Mouse (Mus musculus) telencephalon, adult 2 months (tissue): ENCODE data around the gene Spink4.

ENCODE experiments used
- DNase-seq: peaks from one replicate; pipeline ENCODE4 v3.0.0-alpha.2; 2011; ENCODE audit warnings: low read depth, low spot score

Gene Spink4

DNA sequence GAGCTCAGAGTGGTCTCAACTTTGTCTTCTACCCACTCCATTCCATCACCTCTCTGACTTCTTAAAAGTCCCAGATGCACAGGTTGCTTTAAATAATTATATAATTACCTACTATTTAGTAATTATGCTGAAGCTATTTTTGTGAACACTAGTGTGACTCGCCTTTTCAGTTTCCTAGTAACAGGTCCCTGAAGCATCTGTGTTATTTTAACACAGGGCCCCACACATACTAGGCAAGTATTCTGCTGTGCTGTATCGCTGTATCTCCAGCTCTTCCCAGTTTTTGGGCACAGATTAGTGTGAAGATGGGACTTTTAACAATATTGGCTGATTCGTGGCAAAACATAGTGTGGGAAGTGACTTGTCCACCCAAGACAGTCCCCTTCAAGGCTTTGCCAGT lies 43.7 kb downstream of the Spink4 start:
- DNase-seq: peak; percentile 44

DNA sequence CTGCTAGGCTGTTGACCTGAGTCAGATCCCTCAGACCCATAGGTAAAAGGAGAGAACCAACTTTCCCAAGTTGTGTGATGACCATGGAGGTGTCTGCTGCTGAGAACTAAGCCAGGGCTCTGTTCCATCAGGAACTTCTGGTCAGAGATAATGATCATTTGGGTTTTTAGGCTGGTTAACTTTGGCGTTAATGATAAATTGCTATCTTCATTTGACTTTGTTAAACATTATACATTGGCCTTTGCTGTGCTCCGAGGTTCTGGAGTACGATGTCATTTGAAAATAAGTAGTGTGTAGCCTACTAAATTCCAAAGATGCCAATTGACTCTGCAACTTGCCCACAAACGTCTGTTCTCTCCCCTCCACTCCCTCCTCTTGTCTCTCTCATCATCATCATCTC lies 49.3 kb downstream of the Spink4 start:
- DNase-seq: no peak

DNA sequence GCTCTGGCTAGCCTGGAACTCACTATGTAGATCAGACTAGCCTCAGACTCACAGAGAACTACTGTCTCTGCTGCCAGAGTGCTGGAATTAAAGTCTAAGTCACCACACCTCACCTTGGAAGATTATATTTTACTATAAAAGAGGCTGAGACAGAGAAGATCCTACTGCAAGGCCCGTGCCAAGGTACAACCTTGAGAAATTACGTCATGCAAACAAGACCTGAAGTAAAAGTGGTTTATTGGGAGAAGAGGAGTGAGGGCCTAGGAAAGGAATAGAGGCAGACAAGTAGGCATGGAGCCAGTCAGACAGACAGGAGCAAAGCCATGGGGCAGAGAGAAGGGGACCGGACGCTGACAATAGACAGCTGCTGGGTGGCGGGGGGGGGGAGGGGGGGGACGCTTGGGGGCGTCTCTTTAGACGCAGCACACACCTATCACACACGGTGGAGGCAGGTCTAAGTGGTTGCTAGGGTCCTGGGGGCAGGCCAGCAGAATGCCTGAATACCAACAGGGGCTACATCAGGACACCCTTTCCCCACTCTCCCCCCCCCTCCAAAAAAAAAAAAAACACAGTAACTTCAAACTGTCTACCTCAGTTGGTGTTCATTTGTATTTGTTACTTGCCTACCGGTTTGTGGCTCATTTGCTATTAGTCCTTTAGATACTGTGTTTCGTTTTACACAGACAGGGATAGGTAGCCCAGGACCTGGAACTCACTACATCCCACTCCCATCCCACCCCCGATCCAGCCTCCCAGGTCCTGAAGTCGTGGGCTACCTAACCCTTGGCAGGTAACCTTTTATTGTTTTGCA lies 50.1 kb downstream of the Spink4 start:
- no peak for DNase-seq

DNA sequence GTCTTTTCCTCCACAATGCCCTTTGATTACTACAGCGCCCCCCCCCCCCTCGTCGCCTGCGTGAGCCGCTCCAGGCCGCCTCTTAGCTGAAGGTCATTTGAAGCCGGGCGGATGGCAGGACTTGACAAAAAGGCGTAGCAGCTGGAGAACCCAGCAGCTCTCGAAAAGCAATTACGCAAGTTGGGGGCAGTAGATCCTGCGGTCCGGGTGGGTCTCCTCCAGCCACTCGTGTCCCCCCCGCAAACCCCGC lies 50.7 kb downstream of the Spink4 start:
- no peak for DNase-seq

DNA sequence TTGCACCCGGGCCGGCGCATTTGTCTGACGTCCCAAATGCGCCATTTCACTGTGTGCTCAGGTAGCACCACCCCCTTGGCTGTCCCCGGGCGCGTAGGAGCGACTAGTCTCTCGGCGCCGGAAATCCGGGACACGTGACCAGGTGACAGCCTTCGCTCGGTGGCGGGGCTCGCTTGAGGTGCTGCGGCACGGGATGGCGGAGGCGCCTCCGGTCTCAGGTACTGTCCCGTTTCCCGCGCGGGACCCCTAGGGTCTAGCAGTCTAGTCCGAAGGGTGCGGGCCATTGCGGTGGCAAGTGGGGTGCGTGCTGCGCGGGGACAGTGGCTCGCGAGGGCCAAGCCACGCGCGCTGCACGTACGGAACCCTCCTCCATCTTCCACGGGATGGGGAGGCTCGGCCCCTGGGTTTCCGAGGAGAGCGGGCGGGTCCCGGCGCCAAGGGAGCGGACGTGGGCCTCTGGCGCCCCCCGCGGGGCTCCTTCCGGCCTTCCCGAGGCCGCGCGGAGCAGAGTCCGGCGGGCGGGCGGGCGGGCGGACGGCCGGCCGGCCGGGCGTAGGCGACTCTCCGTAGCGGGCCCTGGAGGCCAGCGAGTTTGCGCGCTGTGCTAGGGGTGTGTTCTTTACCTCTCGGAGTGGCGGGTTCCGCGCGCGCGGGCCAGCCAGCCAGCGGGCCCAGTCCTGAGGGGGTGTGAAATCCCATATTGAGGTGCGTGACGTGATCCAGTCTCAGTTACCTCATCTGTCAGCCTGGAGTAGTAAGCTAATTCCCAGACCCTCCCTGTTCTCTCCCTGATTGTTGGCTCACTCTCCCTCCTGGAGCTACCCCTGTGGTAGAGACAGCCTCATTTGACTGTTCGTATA lies 51.2 kb downstream of the Spink4 start, which contains the start of gene Nfx1:
Gene Nfx1 (plus strand): TSS at position 65 of the 860 bp plus-strand sequence.
- peak; percentile 97 for DNase-seq

DNA sequence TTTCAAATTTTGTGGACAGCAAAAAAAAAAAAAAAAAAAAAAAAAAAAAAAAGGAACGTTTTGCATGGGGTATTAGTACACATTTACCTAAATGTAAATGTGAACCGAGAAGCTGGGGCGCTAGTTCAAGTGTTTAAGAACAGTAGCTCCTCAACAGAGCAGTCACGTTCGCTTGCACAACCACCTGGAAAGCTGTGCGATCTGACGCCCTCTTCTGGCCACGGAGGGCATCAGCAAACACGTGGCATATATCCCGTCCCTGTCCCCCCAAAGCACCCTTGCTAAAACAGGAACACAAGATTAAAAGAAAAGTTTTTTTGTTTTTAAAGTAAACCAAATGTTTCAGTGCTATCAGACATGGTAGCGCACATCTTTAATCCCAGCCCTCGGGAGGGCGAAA lies 51.9 kb downstream of the Spink4 start:
- no peak for DNase-seq

DNA sequence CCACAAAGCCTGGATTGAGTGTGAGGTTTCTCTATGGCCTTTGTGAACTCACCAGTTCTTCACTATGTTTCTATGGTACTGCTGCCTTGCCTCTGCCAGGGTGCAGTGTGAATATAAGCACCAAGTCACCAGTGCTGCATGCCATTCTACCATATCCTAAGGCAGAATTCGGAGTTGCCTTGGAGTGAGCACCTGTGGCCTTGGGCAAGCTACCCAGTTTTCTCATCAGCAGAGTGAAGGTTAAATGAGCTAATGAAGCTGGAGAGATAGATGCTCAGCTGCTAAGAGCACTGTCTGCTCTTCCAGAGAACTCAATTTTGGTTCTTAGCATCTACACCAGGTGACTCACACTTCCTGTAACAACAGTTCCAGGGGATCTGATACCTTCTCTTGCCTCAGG lies 54.2 kb downstream of the Spink4 start:
- DNase-seq: no peak

DNA sequence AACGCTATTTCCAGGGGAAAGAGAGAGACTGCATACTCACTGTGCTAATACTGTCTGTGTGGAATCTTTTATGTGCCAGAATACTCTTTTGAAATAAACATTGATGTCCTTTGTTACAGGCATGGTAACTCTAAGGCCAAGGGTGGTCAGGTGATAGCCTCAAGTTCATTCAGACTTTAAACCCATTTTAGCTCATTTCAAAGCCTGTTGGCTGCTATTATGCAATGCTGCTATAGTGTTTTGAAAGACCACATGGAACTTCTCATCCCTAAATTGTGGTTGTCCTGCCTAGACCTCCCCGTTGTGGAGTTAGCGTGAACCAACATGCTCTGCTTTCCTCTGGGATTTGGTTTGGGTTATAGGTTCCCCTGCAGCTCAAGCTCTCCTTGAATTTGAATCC lies 55.8 kb downstream of the Spink4 start:
- no peak for DNase-seq

DNA sequence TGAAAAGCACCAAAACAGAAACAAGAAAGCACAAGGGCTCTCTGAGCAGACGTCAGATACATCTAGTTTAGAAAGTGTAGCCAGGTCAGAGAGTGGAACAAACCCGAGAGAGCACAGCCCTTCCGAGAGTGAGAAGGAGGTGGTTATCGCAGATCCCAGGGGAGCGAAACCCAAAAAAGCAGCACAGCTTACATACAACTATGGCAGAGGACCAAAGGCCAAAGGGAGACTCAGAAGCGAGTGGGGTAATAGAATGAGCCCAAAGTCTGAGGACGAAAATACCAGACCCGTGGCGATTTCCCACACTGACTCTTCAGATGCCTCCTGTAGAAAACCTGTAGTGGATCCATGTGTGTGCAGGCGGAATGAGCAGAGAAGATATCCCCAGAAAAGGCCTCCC lies 56.8 kb downstream of the Spink4 start:
- no peak for DNase-seq

DNA sequence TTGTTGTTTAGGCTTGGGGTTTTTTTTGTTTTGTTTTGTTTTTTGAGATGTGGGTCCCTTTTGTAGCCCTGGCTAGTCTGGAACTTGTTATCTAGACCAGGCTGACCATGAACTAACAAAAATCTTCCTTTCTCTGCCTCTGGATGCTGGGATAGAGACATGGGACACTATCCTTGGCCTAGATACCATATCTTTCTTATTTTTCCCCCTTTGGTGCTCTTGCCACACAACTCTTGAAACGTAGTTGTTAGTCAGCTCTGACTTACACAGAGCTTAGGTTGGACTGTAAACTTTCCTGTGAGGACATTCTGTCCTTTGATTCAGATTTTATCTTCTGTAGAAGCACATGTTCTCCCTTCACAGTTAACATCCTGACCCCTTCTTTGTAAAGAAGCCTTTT lies 59.6 kb downstream of the Spink4 start:
- DNase-seq: no peak
